ENCODE assay signal across 10 mouse cellular contexts in genomic region chr12:105039578-105040289, GRCm38 (mm10). TPM values are rescaled to one million over a fixed set of nuclear protein-coding genes. Genes with fewer than 3 reads are reported as not detected.
DNase-seq lines count a peak whose midpoint lies in the region; ATAC-seq and TF ChIP-seq lines count a peak whose summit lies in the region.
"Had no signal": no experiment of that assay in that cellular context is flagged by ENCODE, and none has a peak within 500 bp of the region (broad histone marks: within the 10 kb centered on the region; RNA-seq: fewer than 3 reads in every experiment).

No protein-coding gene starts in this region.

- WGBS in spleen, adult 2 months, result 83% methylated on average over 12 of the region's 12 CpGs
- WGBS in stomach, embryonic 15.5 days, result 40% methylated on average over 12 of the region's 12 CpGs

- H3K27me3 ChIP-seq in spleen, adult 2 months (ENCODE audit: control insufficient read depth, insufficient read depth, low read length), result no peaks in the 10 kb centered on the region
- no peaks in the 10 kb centered on the region for H3K27me3 ChIP-seq in stomach, embryonic 15.5 days (replicated peaks)
- H3K27me3 ChIP-seq: neural tube, embryonic 12.5 days had no signal

- no peak overlapping the region for H3K4me3 ChIP-seq in gastrocnemius, adult 2 months
- H3K4me3 ChIP-seq in spleen, adult 2 months (ENCODE audit: extremely low read depth, insufficient read depth, insufficient read length), result no peak overlapping the region
- H3K4me3 ChIP-seq in stomach, embryonic 15.5 days (replicated peaks), result no peak overlapping the region
- H3K4me3 ChIP-seq: neural tube, embryonic 12.5 days had no signal

- peaks cover 12% of the 10 kb centered on the region for H3K36me3 ChIP-seq in spleen, adult 2 months (ENCODE audit: control insufficient read depth, insufficient read depth, low read length)
- H3K36me3 ChIP-seq in stomach, embryonic 15.5 days, result peaks cover 28% of the 10 kb centered on the region

- ATAC-seq in stomach, embryonic 15.5 days (ENCODE audit: insufficient read depth, low FRiP score, low read depth), result peak; percentile 56; the same call in 1 of the 2 replicates

- H3K4me1 ChIP-seq in spleen, adult 2 months (ENCODE audit: control insufficient read depth, insufficient read depth, insufficient read length), result no peaks in the 10 kb centered on the region
- H3K4me1 ChIP-seq in stomach, embryonic 15.5 days, result no peaks in the 10 kb centered on the region; the same call in 1 of the 2 replicates

- no peak for TF ChIP-seq POLR2A in spleen, adult 2 months (IDR thresholded peaks at IDR 0.05; ENCODE audit: low read depth, low read length)

- peak overlapping the region; percentile 40; the same call in 1 of the 2 replicates for H3K27ac ChIP-seq in gastrocnemius, adult 2 months
- H3K27ac ChIP-seq in spleen, adult 2 months (ENCODE audit: insufficient read depth, low read length), result peak overlapping the region; percentile 25; the same call in 1 of the 2 replicates
- H3K27ac ChIP-seq in stomach, embryonic 15.5 days, result no peak overlapping the region
- H3K27ac ChIP-seq: neural tube, embryonic 12.5 days had no signal

- intact Hi-C loops in gastrocnemius, adult 2 months (cut with DNase I), result no loop called here

- DNase-seq in gastrocnemius, adult 2 months, result peak; percentile 42
- no peak for DNase-seq in gastrocnemius, adult 18-20 months (ENCODE audit: low spot score)
- no peak for DNase-seq in spleen, adult 2 months (ENCODE audit: low read depth in 1 of 2, low spot score in 2 of 2)
- no peak for DNase-seq in spleen, adult 12 weeks (ENCODE audit: low spot score)
- DNase-seq in kidney, postnatal 14 days, result peak; percentile 58
- DNase-seq in layer of hippocampus, adult 18-20 months (ENCODE audit: low spot score in 2 of 2), result no peak
- no peak for DNase-seq in gastrocnemius, postnatal 4 days (ENCODE audit: low spot score in 2 of 2)
- DNase-seq: heart, adult 11 months had no signal

- no peak overlapping the region for H3K4me2 ChIP-seq in stomach, embryonic 15.5 days
- H3K4me2 ChIP-seq: neural tube, embryonic 12.5 days had no signal

- no peak for TF ChIP-seq CTCF in gastrocnemius, adult 2 months (IDR thresholded peaks at IDR 0.05)
- no peak for TF ChIP-seq CTCF in spleen, adult 2 months (IDR thresholded peaks at IDR 0.05; ENCODE audit: extremely low read depth, insufficient read depth, insufficient read length, insufficient replicate concordance)

- H3K9me3 ChIP-seq in stomach, embryonic 15.5 days, result no peaks in the 10 kb centered on the region
- H3K9me3 ChIP-seq: neural tube, embryonic 12.5 days had no signal

- no peak overlapping the region for H3K9ac ChIP-seq in stomach, embryonic 15.5 days
- H3K9ac ChIP-seq: neural tube, embryonic 12.5 days had no signal

RNA-seq across cellular contexts. Expression of gene Glrx5, which starts 7.2 kb away (rescaled TPM):
- 10 to 100 TPM; 57.2 to 72.1 TPM for total RNA-seq in gastrocnemius, adult 2 months (2021)
- total RNA-seq in gastrocnemius, adult 18-20 months (2021), result 10 to 100 TPM; 54.6 to 57.3 TPM
- polyA plus RNA-seq in spleen, adult 2 months (2012; rRNA removed), result 102 and 109 TPM in 2 replicates
- polyA plus RNA-seq in stomach, embryonic 15.5 days (2015; fragmentation: Nextera tagmentation; extraction: Ambion mirVana), result 159 and 193 TPM in 2 replicates
- 10 to 100 TPM; 45.9 to 46.2 TPM for total RNA-seq in layer of hippocampus, adult 18-20 months (2021)
- 10 to 100 TPM; 64.0 to 65.3 TPM for total RNA-seq in gastrocnemius, postnatal 4 days (2021)

RNA-seq across cellular contexts. Expression of gene Syne3, which starts 30.1 kb away (rescaled TPM):
- total RNA-seq in gastrocnemius, adult 2 months (2021), result 1 to 10 TPM; 4.1 to 4.7 TPM
- 1 to 10 TPM; 3.6 to 4.3 TPM for total RNA-seq in gastrocnemius, adult 18-20 months (2021)
- polyA plus RNA-seq in spleen, adult 2 months (2012; rRNA removed), result 5.4 and 6.3 TPM in 2 replicates
- polyA plus RNA-seq in stomach, embryonic 15.5 days (2015; fragmentation: Nextera tagmentation; extraction: Ambion mirVana), result 0.70 and 0.99 TPM in 2 replicates
- total RNA-seq in layer of hippocampus, adult 18-20 months (2021), result 1 to 10 TPM; 2.0 to 2.3 TPM
- 10 to 100 TPM; 17.7 to 19.2 TPM for total RNA-seq in gastrocnemius, postnatal 4 days (2021)

Comparison
In these comparisons a context has a peak if more than half of its experiments do, and no peak if none do; other contexts are left out.
1. DNase-seq: peak in gastrocnemius, adult 2 months (single experiment) and kidney, postnatal 14 days (single experiment); none in gastrocnemius, adult 18-20 months (single experiment), spleen, adult 2 months (0 of 2), spleen, adult 12 weeks (single experiment), layer of hippocampus, adult 18-20 months (0 of 2) and gastrocnemius, postnatal 4 days (0 of 2).